Mouse (Mus musculus): ENCODE data around the gene Rsc1a1.

DNA sequence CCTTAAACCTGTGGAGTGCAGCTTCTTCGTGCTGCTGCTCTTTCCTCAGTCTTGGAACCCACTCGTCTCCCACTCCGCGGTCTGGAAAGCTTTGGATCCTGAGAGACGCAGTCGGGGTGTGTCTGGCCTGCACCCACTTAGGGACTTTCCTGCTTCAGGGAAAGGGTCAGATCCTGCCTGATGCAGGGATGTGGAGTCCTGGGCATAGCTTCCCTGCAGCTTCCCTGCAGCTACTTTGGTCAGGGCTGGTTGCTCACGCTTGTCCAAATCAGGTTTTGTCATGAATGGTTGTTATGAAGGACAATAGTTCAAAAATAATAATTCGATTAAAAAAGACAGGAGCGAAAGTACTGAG, 49.8 kb upstream of the Rsc1a1 start:
- TF ChIP-seq TAL1 (IDR thresholded peaks at IDR 0.05; ENCODE audit: low read length) (no peak), GATA1 (IDR thresholded peaks at IDR 0.05; ENCODE audit: low read length) (no peak)
